Mouse (Mus musculus) small intestine, adult 2 months (tissue): ENCODE measurements around the gene Zfp260.

ENCODE experiments used
- CTCF ChIP-seq: fragments of 200-500 bp; IDR thresholded peaks from 2 replicates; pipeline ENCODE4 v1.5.1; 2012; ENCODE audit warnings: low read depth, mild to moderate bottlenecking, control low read depth, inconsistent platforms, low read length, moderate library complexity, mixed read lengths; ENCODE audit not compliant: insufficient replicate concordance, insufficient read length; ENCODE audit errors: extremely low read depth
- POLR2A ChIP-seq: fragments of 200-500 bp; IDR thresholded peaks from 2 replicates; pipeline ENCODE4 v1.6.1; 2012; ENCODE audit warnings: low read depth, mild to moderate bottlenecking, control low read depth, inconsistent platforms, low read length, moderate library complexity

- TF ChIP-seq CTCF (no peak), POLR2A (no peak)
Measured at GRCm38 (mm10) chr7:30143170-30143554, 48.6 kb downstream of the Zfp260 start.
